Mouse (Mus musculus) thymus, postnatal 14 days (tissue): Measurements from ENCODE around the gene Hmbs.

ENCODE experiments used
- DNase-seq: peaks from one replicate; pipeline ENCODE4 v3.0.0; 2021

The Hmbs gene

DNA sequence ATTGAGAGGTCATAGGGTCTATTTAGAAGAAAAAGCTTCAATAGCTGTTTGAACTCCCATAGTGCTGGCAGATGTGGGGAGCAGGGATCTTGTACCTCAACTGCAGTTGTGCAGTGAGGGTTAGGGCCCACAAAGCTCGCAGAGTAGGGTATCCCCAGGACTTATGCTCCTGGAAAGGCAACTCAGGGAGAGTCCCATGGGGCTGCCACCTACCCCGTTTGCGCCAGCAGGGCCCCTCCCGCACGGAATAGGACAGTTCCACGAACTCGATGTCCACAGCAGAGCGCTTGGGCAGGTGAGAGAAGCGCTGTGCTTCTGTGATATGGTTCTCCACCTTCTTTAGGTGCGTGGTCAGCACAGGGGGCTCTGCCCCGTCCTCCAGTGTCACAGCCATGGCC lies 57.0 kb downstream of the Hmbs start:
- no peak for DNase-seq
